Mouse (Mus musculus) hindlimb bud, embryonic 11.5 days (tissue): ENCODE data around the gene Polr2l.

Experiments
- DNase-seq: peaks from one replicate; pipeline ENCODE4 v3.0.0-alpha.2; 2012; ENCODE audit warnings: low read depth, low spot score; ENCODE audit errors: extremely low spot score

Polr2l gene

GRCm38 (mm10) chr7:141433517-141434400, 41.2 kb downstream of the Polr2l start:
- DNase-seq, result no peak

GRCm38 (mm10) chr7:141432741-141433516, 42.0 kb downstream of the Polr2l start:
- DNase-seq, result no peak

- no peak for DNase-seq
Observed at GRCm38 (mm10) chr7:141432186-141432611, 42.7 kb downstream of the Polr2l start.

GRCm38 (mm10) chr7:141431434-141432185, 43.3 kb downstream of the Polr2l start:
- DNase-seq, result no peak

- no peak for DNase-seq
Observed at GRCm38 (mm10) chr7:141430585-141431240, 44.2 kb downstream of the Polr2l start.

- no peak for DNase-seq
Observed at GRCm38 (mm10) chr7:141429840-141430584, 44.9 kb downstream of the Polr2l start.

GRCm38 (mm10) chr7:141429310-141429709, 45.6 kb downstream of the Polr2l start, which contains the start of gene Cend1:
TSS of gene Cend1 (minus strand) at chr7:141429491.
- no peak for DNase-seq

- no peak for DNase-seq
Observed at GRCm38 (mm10) chr7:141428701-141429100, 46.2 kb downstream of the Polr2l start.

- no peak for DNase-seq
Observed at GRCm38 (mm10) chr7:141426948-141427730, 47.8 kb downstream of the Polr2l start.

- no peak for DNase-seq
Observed at GRCm38 (mm10) chr7:141423811-141424210, 51.1 kb downstream of the Polr2l start.
